Comparison of ENCODE assay signal across 9 mouse cellular contexts in the genomic region with DNA sequence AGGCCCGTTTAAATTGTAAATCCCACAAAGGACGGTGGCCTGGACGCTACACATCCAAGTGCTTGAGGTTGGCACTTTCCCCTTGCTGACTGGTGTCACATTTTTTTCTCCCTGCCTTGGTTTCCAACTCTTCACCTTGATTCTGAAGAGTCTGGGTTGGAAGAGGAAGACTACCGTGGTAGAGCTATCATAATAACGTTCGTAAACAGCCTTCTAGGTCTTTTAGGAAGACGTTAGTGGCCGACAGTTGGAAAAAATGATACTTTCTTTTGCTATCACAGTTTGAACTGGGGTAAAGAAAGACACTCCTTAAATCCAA. TPM values are rescaled to one million over a fixed set of nuclear protein-coding genes. Genes with fewer than 3 reads are reported as not detected.
DNase-seq lines count a peak whose midpoint lies in the region; ATAC-seq lines count a peak whose summit lies in the region.
"Had no signal": no experiment of that assay in that cellular context is flagged by ENCODE, and none has a peak within 500 bp of the region (broad histone marks: within the 10 kb centered on the region; RNA-seq: fewer than 3 reads in every experiment).

No protein-coding gene starts in this region.

- no peaks in the 10 kb centered on the region for H3K9me3 ChIP-seq in heart, embryonic 15.5 days (replicated peaks)
- H3K9me3 ChIP-seq in hindbrain, embryonic 11.5 days (ENCODE audit: control insufficient read depth, low read length), result no peaks in the 10 kb centered on the region
- no peaks in the 10 kb centered on the region for H3K9me3 ChIP-seq in midbrain, embryonic 11.5 days (ENCODE audit: control insufficient read depth, low read length)

- peaks cover 16% of the 10 kb centered on the region for H3K4me1 ChIP-seq in heart, embryonic 15.5 days (replicated peaks)
- no peaks in the 10 kb centered on the region for H3K4me1 ChIP-seq in hindbrain, embryonic 11.5 days (replicated peaks; ENCODE audit: control insufficient read depth, insufficient read depth, low read length)
- H3K4me1 ChIP-seq in midbrain, embryonic 11.5 days (ENCODE audit: control insufficient read depth, insufficient read depth, low read length), result peaks cover 7% of the 10 kb centered on the region

- H3K4me3 ChIP-seq in heart, embryonic 15.5 days, result peak overlapping the region; percentile 84
- peak overlapping the region; percentile 100 for H3K4me3 ChIP-seq in hindbrain, embryonic 11.5 days (ENCODE audit: low read depth, low read length)
- peak overlapping the region; percentile 100 for H3K4me3 ChIP-seq in midbrain, embryonic 11.5 days (ENCODE audit: low read depth, low read length)

- peak overlapping the region; percentile 90 for H3K4me2 ChIP-seq in heart, embryonic 15.5 days
- peak overlapping the region; percentile 89 for H3K4me2 ChIP-seq in hindbrain, embryonic 11.5 days (replicated peaks; ENCODE audit: low read depth, low read length)
- H3K4me2 ChIP-seq in midbrain, embryonic 11.5 days, result peak overlapping the region; percentile 82

- 37% methylated on average over 8 of the region's 8 CpGs for whole genome bisulfite sequencing in heart, embryonic 15.5 days
- WGBS in hindbrain, embryonic 11.5 days, result 26% methylated on average over 8 of the region's 8 CpGs
- 28% methylated on average over 8 of the region's 8 CpGs for WGBS in midbrain, embryonic 11.5 days

- peak overlapping the region; percentile 71 for H3K9ac ChIP-seq in heart, embryonic 15.5 days
- peak overlapping the region; percentile 62; the same call in 1 of the 2 replicates for H3K9ac ChIP-seq in hindbrain, embryonic 11.5 days (ENCODE audit: low read depth, low read length)
- peak overlapping the region; percentile 78; the same call in 1 of the 2 replicates for H3K9ac ChIP-seq in midbrain, embryonic 11.5 days (ENCODE audit: low read length)

- H3K36me3 ChIP-seq in heart, embryonic 15.5 days, result no peaks in the 10 kb centered on the region
- H3K36me3 ChIP-seq in hindbrain, embryonic 11.5 days (ENCODE audit: control insufficient read depth, insufficient read depth, low read length), result no peaks in the 10 kb centered on the region
- H3K36me3 ChIP-seq in midbrain, embryonic 11.5 days (ENCODE audit: control insufficient read depth, insufficient read depth, low read length), result no peaks in the 10 kb centered on the region

- H3K27ac ChIP-seq in heart, embryonic 15.5 days, result peak overlapping the region; percentile 87
- 0 out of 2 replicates have a peak overlapping the region, but pooled peaks have one; percentile 77 for H3K27ac ChIP-seq in hindbrain, embryonic 11.5 days (ENCODE audit: low read depth, low read length)
- no peak overlapping the region for H3K27ac ChIP-seq in midbrain, embryonic 11.5 days (ENCODE audit: low read depth, low read length)

- no peak for ATAC-seq in heart, embryonic 15.5 days (replicated peaks; ENCODE audit: insufficient number of reproducible peaks, insufficient read depth, low FRiP score, low read depth)
- ATAC-seq in hindbrain, embryonic 11.5 days (ENCODE audit: low FRiP score), result no peak
- no peak for ATAC-seq in midbrain, embryonic 11.5 days (ENCODE audit: low FRiP score)

- H3K27me3 ChIP-seq in heart, embryonic 15.5 days, result no peaks in the 10 kb centered on the region
- H3K27me3 ChIP-seq in hindbrain, embryonic 11.5 days (ENCODE audit: control insufficient read depth, insufficient read depth, low read length), result no peaks in the 10 kb centered on the region
- no peaks in the 10 kb centered on the region for H3K27me3 ChIP-seq in midbrain, embryonic 11.5 days (ENCODE audit: control insufficient read depth, insufficient read depth, low read length)
- H3K27me3 ChIP-seq: CH12.LX had no signal

- DNase-seq in heart, adult 18-20 months, result no peak
- peak; percentile 66 for DNase-seq in R1 (ENCODE audit: low read depth, low spot score)
- no peak for DNase-seq in hindbrain, embryonic 11.5 days (ENCODE audit: low spot score)
- no peak for DNase-seq in midbrain, embryonic 11.5 days (ENCODE audit: low spot score, missing footprints)
- DNase-seq in yolk sac, embryonic 10.5 days (ENCODE audit: low spot score), result no peak
- DNase-seq in cerebellum, postnatal 36 days, result no peak
- DNase-seq in adrenal gland, postnatal 10 days, result no peak

RNA-seq across cellular contexts. Expression of gene Kdm2a, which starts 0.5 kb away (rescaled TPM):
- polyA plus RNA-seq in heart, embryonic 15.5 days (2015; fragmentation: Nextera tagmentation; extraction: Ambion mirVana), result 29.5 and 37.2 TPM in 2 replicates
- total RNA-seq in heart, adult 18-20 months (2021), result 10 to 100 TPM; 34.9 to 44.1 TPM
- polyA plus RNA-seq in hindbrain, embryonic 11.5 days (2014; fragmentation: Nextera tagmentation; extraction: Ambion mirVana), result 42.1 and 44.0 TPM in 2 replicates
- 34.9 and 42.0 TPM in 2 replicates for polyA plus RNA-seq in midbrain, embryonic 11.5 days (2014; fragmentation: Nextera tagmentation; extraction: Ambion mirVana)
- 10 to 100 TPM; 67.7 to 84.7 TPM for total RNA-seq in adrenal gland, postnatal 10 days (2021)

RNA-seq across cellular contexts. Expression of gene Rhod, which starts 40.6 kb away (rescaled TPM):
- 22.6 and 28.1 TPM in 2 replicates for polyA plus RNA-seq in heart, embryonic 15.5 days (2015; fragmentation: Nextera tagmentation; extraction: Ambion mirVana)
- 1 to 10 TPM; 5.4 to 5.8 TPM for total RNA-seq in heart, adult 18-20 months (2021)
- 14.0 and 15.2 TPM in 2 replicates for polyA plus RNA-seq in hindbrain, embryonic 11.5 days (2014; fragmentation: Nextera tagmentation; extraction: Ambion mirVana)
- 10.9 and 11.1 TPM in 2 replicates for polyA plus RNA-seq in midbrain, embryonic 11.5 days (2014; fragmentation: Nextera tagmentation; extraction: Ambion mirVana)
- 10 to 100 TPM; 13.7 to 15.4 TPM for total RNA-seq in adrenal gland, postnatal 10 days (2021)
